Mouse (Mus musculus): ENCODE results near the gene S100a2. TPM values are rescaled to one million over a fixed set of nuclear protein-coding genes. Genes with fewer than 3 reads are reported as not detected.

The S100a2 gene
- polyA plus RNA-seq (2011; ENCODE audit: insufficient read depth, insufficient read length, low replicate concordance, missing spikeins) = not detected in 2 replicates

GRCm38 (mm10) chr3:90589947-90590346, at the start of gene S100a2:
S100a2 (plus strand) TSS chr3:90590247.
- peak within 1 kb of the TSS; percentile 98 for H3K27ac ChIP-seq (ENCODE audit: control insufficient read depth, insufficient read depth, low read depth, low read length, poor library complexity)
- H3K4me1 ChIP-seq (ENCODE audit: control insufficient read depth, insufficient read depth, low read length) = peaks cover 18% of the 10 kb centered on the region
- peak within 1 kb of the TSS; percentile 16 for H3K4me3 ChIP-seq (replicated peaks; ENCODE audit: control insufficient read depth, low read depth, low read length)
- no peak for TF ChIP-seq CTCF (IDR thresholded peaks at IDR 0.05; ENCODE audit: control insufficient read depth, insufficient read depth, low read length)
- no peak for TF ChIP-seq POLR2A (IDR thresholded peaks at IDR 0.05; ENCODE audit: borderline replicate concordance, control insufficient read depth, low read depth, low read length)
- 64% methylated on average over 8 of the region's 8 CpGs for WGBS

GRCm38 (mm10) chr3:90540904-90541303, 49.1 kb upstream of the S100a2 start:
- Histone ChIP-seq H3K27ac (ENCODE audit: control insufficient read depth, insufficient read depth, low read depth, low read length, poor library complexity) (no peak overlapping the region), H3K4me1 (ENCODE audit: control insufficient read depth, insufficient read depth, low read length) (no peaks in the 10 kb centered on the region), H3K4me3 (replicated peaks; ENCODE audit: control insufficient read depth, low read depth, low read length) (no peak overlapping the region)
- no peak for TF ChIP-seq POLR2A (IDR thresholded peaks at IDR 0.05; ENCODE audit: borderline replicate concordance, control insufficient read depth, low read depth, low read length)
- TF ChIP-seq CTCF (IDR thresholded peaks at IDR 0.05; ENCODE audit: control insufficient read depth, insufficient read depth, low read length) = no peak
- WGBS = 89% methylated on average over 4 of the region's 4 CpGs

GRCm38 (mm10) chr3:90549676-90550420, 40.2 kb upstream of the S100a2 start:
- no peak for TF ChIP-seq CTCF (IDR thresholded peaks at IDR 0.05; ENCODE audit: control insufficient read depth, insufficient read depth, low read length)
- no peak for TF ChIP-seq POLR2A (IDR thresholded peaks at IDR 0.05; ENCODE audit: borderline replicate concordance, control insufficient read depth, low read depth, low read length)
- Histone ChIP-seq H3K4me1 (ENCODE audit: control insufficient read depth, insufficient read depth, low read length) (no peaks in the 10 kb centered on the region), H3K4me3 (replicated peaks; ENCODE audit: control insufficient read depth, low read depth, low read length) (no peak overlapping the region), H3K27ac (ENCODE audit: control insufficient read depth, insufficient read depth, low read depth, low read length, poor library complexity) (no peak overlapping the region)
- WGBS = 76% methylated on average over 5 of the region's 5 CpGs

- no peak for TF ChIP-seq POLR2A (IDR thresholded peaks at IDR 0.05; ENCODE audit: borderline replicate concordance, control insufficient read depth, low read depth, low read length)
- TF ChIP-seq CTCF (IDR thresholded peaks at IDR 0.05; ENCODE audit: control insufficient read depth, insufficient read depth, low read length) = no peak
- H3K27ac ChIP-seq (ENCODE audit: control insufficient read depth, insufficient read depth, low read depth, low read length, poor library complexity) = no peak overlapping the region
- 76% methylated on average over 2 of the region's 2 CpGs for WGBS
These were observed 39.6 kb upstream of the S100a2 start for GRCm38 (mm10) chr3:90550421-90550790.

GRCm38 (mm10) chr3:90552231-90552630, 37.8 kb upstream of the S100a2 start:
- H3K4me3 ChIP-seq (replicated peaks; ENCODE audit: control insufficient read depth, low read depth, low read length) = no peak overlapping the region
- H3K4me1 ChIP-seq (ENCODE audit: control insufficient read depth, insufficient read depth, low read length) = no peaks in the 10 kb centered on the region
- 89% methylated on average over 2 of the region's 2 CpGs for WGBS
- no peak for TF ChIP-seq POLR2A (IDR thresholded peaks at IDR 0.05; ENCODE audit: borderline replicate concordance, control insufficient read depth, low read depth, low read length)
- TF ChIP-seq CTCF (IDR thresholded peaks at IDR 0.05; ENCODE audit: control insufficient read depth, insufficient read depth, low read length) = no peak
- no peak overlapping the region for H3K27ac ChIP-seq (ENCODE audit: control insufficient read depth, insufficient read depth, low read depth, low read length, poor library complexity)

More at GRCm38 (mm10) chr3:90550421-90550790, 39.6 kb upstream of the S100a2 start:
- H3K4me3 ChIP-seq (replicated peaks; ENCODE audit: control insufficient read depth, low read depth, low read length) = no peak overlapping the region
- H3K4me1 ChIP-seq (ENCODE audit: control insufficient read depth, insufficient read depth, low read length) = no peaks in the 10 kb centered on the region

GRCm38 (mm10) chr3:90555954-90556353, 34.1 kb upstream of the S100a2 start:
- TF ChIP-seq POLR2A (IDR thresholded peaks at IDR 0.05; ENCODE audit: borderline replicate concordance, control insufficient read depth, low read depth, low read length) (no peak), CTCF (IDR thresholded peaks at IDR 0.05; ENCODE audit: control insufficient read depth, insufficient read depth, low read length) (no peak)
- Histone ChIP-seq H3K4me1 (ENCODE audit: control insufficient read depth, insufficient read depth, low read length) (no peaks in the 10 kb centered on the region), H3K4me3 (replicated peaks; ENCODE audit: control insufficient read depth, low read depth, low read length) (no peak overlapping the region), H3K27ac (ENCODE audit: control insufficient read depth, insufficient read depth, low read depth, low read length, poor library complexity) (no peak overlapping the region)
- WGBS = 77% methylated on average over 5 of the region's 5 CpGs

- 81% methylated on average over 6 of the region's 6 CpGs for whole genome bisulfite sequencing
- H3K4me1 ChIP-seq (ENCODE audit: control insufficient read depth, insufficient read depth, low read length) = no peaks in the 10 kb centered on the region
- H3K4me3 ChIP-seq (replicated peaks; ENCODE audit: control insufficient read depth, low read depth, low read length) = no peak within 1 kb of the TSS
- H3K27ac ChIP-seq (ENCODE audit: control insufficient read depth, insufficient read depth, low read depth, low read length, poor library complexity) = no peak within 1 kb of the TSS
- TF ChIP-seq POLR2A (IDR thresholded peaks at IDR 0.05; ENCODE audit: borderline replicate concordance, control insufficient read depth, low read depth, low read length) (no peak), CTCF (IDR thresholded peaks at IDR 0.05; ENCODE audit: control insufficient read depth, insufficient read depth, low read length) (no peak)
These were observed 29.9 kb upstream of the S100a2 start, which contains the start of gene S100a3 for GRCm38 (mm10) chr3:90560008-90560628. S100a3 (plus strand) TSS chr3:90560578.

GRCm38 (mm10) chr3:90574691-90575090, 15.4 kb upstream of the S100a2 start:
- Histone ChIP-seq H3K27ac (ENCODE audit: control insufficient read depth, insufficient read depth, low read depth, low read length, poor library complexity) (no peak overlapping the region), H3K4me3 (replicated peaks; ENCODE audit: control insufficient read depth, low read depth, low read length) (no peak overlapping the region), H3K4me1 (ENCODE audit: control insufficient read depth, insufficient read depth, low read length) (no peaks in the 10 kb centered on the region; the same call in 1 of the 2 replicates)
- no peak for TF ChIP-seq CTCF (IDR thresholded peaks at IDR 0.05; ENCODE audit: control insufficient read depth, insufficient read depth, low read length)
- 74% methylated on average over 5 of the region's 5 CpGs for WGBS

Data from bone marrow, adult 2 months (tissue).